Mouse (Mus musculus): Measurements from ENCODE around the gene Zc3h10. TPM values are rescaled to one million over a fixed set of nuclear protein-coding genes. Genes with fewer than 3 reads are reported as not detected.

The Zc3h10 gene
- polyA plus RNA-seq, 1 experiment: 22.4 TPM

GRCm38 (mm10) chr10:128515044-128515443 is 32.5 kb downstream of the Zc3h10 start:
- TF ChIP-seq POLR2A (IDR thresholded peaks at IDR 0.05; ENCODE audit: insufficient read depth, low read length) (no peak), EP300 (IDR thresholded peaks at IDR 0.05; ENCODE audit: insufficient read depth, low read depth, low read length) (no peak), CTCF (IDR thresholded peaks at IDR 0.05; ENCODE audit: low read depth, low read length) (no peak)
- no peak overlapping the region for H3K4me3 ChIP-seq (ENCODE audit: low read depth, low read length)
- peaks cover 6% of the 10 kb centered on the region for H3K36me3 ChIP-seq (ENCODE audit: control insufficient read depth, insufficient read depth, low read length, poor library complexity, severe bottlenecking)
- no peak overlapping the region for H3K27ac ChIP-seq (ENCODE audit: insufficient read depth, low read length)
- H3K4me1 ChIP-seq (ENCODE audit: control insufficient read depth, insufficient read depth, low read length): peaks cover 4% of the 10 kb centered on the region
- H3K9ac ChIP-seq (ENCODE audit: low read depth, poor library complexity, severe bottlenecking): no peak overlapping the region
- H3K27me3 ChIP-seq (ENCODE audit: control insufficient read depth, insufficient read depth, low read length, poor library complexity, severe bottlenecking): no peaks in the 10 kb centered on the region
- no peaks in the 10 kb centered on the region for H3K9me3 ChIP-seq (replicated peaks; ENCODE audit: control insufficient read depth, insufficient read depth, low read length, poor library complexity, severe bottlenecking)

DNA sequence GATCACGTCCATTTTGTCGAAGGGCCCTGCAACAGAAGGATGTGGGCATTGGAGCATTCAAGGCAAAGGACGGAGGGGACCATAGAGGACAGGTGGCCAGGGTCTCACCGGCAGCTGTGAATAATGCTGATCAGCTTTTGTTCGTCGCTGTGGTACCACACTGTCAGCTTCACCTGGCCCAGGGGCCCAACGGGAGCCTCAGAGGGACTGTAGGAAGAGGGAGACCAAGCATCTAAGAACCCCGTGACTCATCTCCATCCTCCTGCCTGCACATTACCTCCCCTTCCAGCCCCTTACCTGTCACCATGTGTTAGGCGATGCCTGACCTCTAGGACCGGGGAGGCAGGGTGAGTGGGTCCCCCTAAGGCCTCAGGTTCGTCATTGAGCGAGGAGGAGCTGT is 35.8 kb downstream of the Zc3h10 start:
- no peaks in the 10 kb centered on the region for H3K9me3 ChIP-seq (replicated peaks; ENCODE audit: control insufficient read depth, insufficient read depth, low read length, poor library complexity, severe bottlenecking)
- no peak overlapping the region for H3K27ac ChIP-seq (ENCODE audit: insufficient read depth, low read length)
- no peak for TF ChIP-seq CTCF (IDR thresholded peaks at IDR 0.05; ENCODE audit: low read depth, low read length)
- no peak for TF ChIP-seq POLR2A (IDR thresholded peaks at IDR 0.05; ENCODE audit: insufficient read depth, low read length)
- no peak for TF ChIP-seq EP300 (IDR thresholded peaks at IDR 0.05; ENCODE audit: insufficient read depth, low read depth, low read length)
- no peak overlapping the region for H3K4me3 ChIP-seq (ENCODE audit: low read depth, low read length)
- no peak overlapping the region for H3K9ac ChIP-seq (ENCODE audit: low read depth, poor library complexity, severe bottlenecking)
- peaks cover 6% of the 10 kb centered on the region for H3K36me3 ChIP-seq (ENCODE audit: control insufficient read depth, insufficient read depth, low read length, poor library complexity, severe bottlenecking)
- peaks cover 4% of the 10 kb centered on the region for H3K4me1 ChIP-seq (ENCODE audit: control insufficient read depth, insufficient read depth, low read length)
- H3K27me3 ChIP-seq (ENCODE audit: control insufficient read depth, insufficient read depth, low read length, poor library complexity, severe bottlenecking): no peaks in the 10 kb centered on the region

- Histone ChIP-seq H3K9me3 (replicated peaks; ENCODE audit: control insufficient read depth, insufficient read depth, low read length, poor library complexity, severe bottlenecking) (no peaks in the 10 kb centered on the region), H3K27ac (ENCODE audit: insufficient read depth, low read length) (no peak overlapping the region), H3K36me3 (ENCODE audit: control insufficient read depth, insufficient read depth, low read length, poor library complexity, severe bottlenecking) (peaks cover 6% of the 10 kb centered on the region), H3K27me3 (ENCODE audit: control insufficient read depth, insufficient read depth, low read length, poor library complexity, severe bottlenecking) (no peaks in the 10 kb centered on the region), H3K9ac (ENCODE audit: low read depth, poor library complexity, severe bottlenecking) (no peak overlapping the region), H3K4me1 (ENCODE audit: control insufficient read depth, insufficient read depth, low read length) (peaks cover 4% of the 10 kb centered on the region), H3K4me3 (ENCODE audit: low read depth, low read length) (no peak overlapping the region)
- TF ChIP-seq CTCF (IDR thresholded peaks at IDR 0.05; ENCODE audit: low read depth, low read length) (no peak), POLR2A (IDR thresholded peaks at IDR 0.05; ENCODE audit: insufficient read depth, low read length) (no peak)
Observed at GRCm38 (mm10) chr10:128511189-128511588, 36.4 kb downstream of the Zc3h10 start.

- Histone ChIP-seq H3K27me3 (ENCODE audit: control insufficient read depth, insufficient read depth, low read length, poor library complexity, severe bottlenecking) (no peaks in the 10 kb centered on the region), H3K4me1 (ENCODE audit: control insufficient read depth, insufficient read depth, low read length) (no peaks in the 10 kb centered on the region), H3K36me3 (ENCODE audit: control insufficient read depth, insufficient read depth, low read length, poor library complexity, severe bottlenecking) (peaks cover 6% of the 10 kb centered on the region), H3K9me3 (replicated peaks; ENCODE audit: control insufficient read depth, insufficient read depth, low read length, poor library complexity, severe bottlenecking) (no peaks in the 10 kb centered on the region), H3K27ac (ENCODE audit: insufficient read depth, low read length) (no peak overlapping the region), H3K4me3 (ENCODE audit: low read depth, low read length) (no peak overlapping the region), H3K9ac (ENCODE audit: low read depth, poor library complexity, severe bottlenecking) (no peak overlapping the region)
- TF ChIP-seq CTCF (IDR thresholded peaks at IDR 0.05; ENCODE audit: low read depth, low read length): no peak
- no peak for TF ChIP-seq EP300 (IDR thresholded peaks at IDR 0.05; ENCODE audit: insufficient read depth, low read depth, low read length)
- no peak for TF ChIP-seq POLR2A (IDR thresholded peaks at IDR 0.05; ENCODE audit: insufficient read depth, low read length)
Observed at GRCm38 (mm10) chr10:128510301-128510700, 37.3 kb downstream of the Zc3h10 start.

DNA sequence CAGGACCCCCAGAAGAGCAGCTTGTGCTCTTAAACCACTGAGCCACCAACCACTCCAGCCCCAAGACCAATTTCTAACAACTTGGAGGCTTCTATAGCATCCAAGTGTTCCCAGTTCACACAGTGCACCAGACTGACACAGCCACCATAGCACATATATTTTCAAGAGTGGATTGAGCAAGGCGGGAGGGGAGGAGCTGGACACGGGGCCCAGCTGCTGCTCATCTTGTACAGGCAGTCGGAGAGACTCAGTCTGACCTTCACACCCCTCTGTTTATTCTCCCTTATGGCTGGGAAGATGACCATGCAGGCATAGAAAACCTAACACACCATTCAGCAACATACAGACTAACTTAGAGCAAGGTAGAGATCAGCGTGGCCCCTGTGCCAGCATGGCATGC is 37.7 kb downstream of the Zc3h10 start:
- Histone ChIP-seq H3K9ac (ENCODE audit: low read depth, poor library complexity, severe bottlenecking) (no peak overlapping the region), H3K4me3 (ENCODE audit: low read depth, low read length) (no peak overlapping the region), H3K36me3 (ENCODE audit: control insufficient read depth, insufficient read depth, low read length, poor library complexity, severe bottlenecking) (peaks cover 6% of the 10 kb centered on the region), H3K4me1 (ENCODE audit: control insufficient read depth, insufficient read depth, low read length) (no peaks in the 10 kb centered on the region), H3K27me3 (ENCODE audit: control insufficient read depth, insufficient read depth, low read length, poor library complexity, severe bottlenecking) (no peaks in the 10 kb centered on the region), H3K27ac (ENCODE audit: insufficient read depth, low read length) (no peak overlapping the region), H3K9me3 (replicated peaks; ENCODE audit: control insufficient read depth, insufficient read depth, low read length, poor library complexity, severe bottlenecking) (no peaks in the 10 kb centered on the region)
- TF ChIP-seq POLR2A (IDR thresholded peaks at IDR 0.05; ENCODE audit: insufficient read depth, low read length) (no peak), CTCF (IDR thresholded peaks at IDR 0.05; ENCODE audit: low read depth, low read length) (no peak), EP300 (IDR thresholded peaks at IDR 0.05; ENCODE audit: insufficient read depth, low read depth, low read length) (no peak)

- Histone ChIP-seq H3K27me3 (ENCODE audit: control insufficient read depth, insufficient read depth, low read length, poor library complexity, severe bottlenecking) (no peaks in the 10 kb centered on the region), H3K9me3 (replicated peaks; ENCODE audit: control insufficient read depth, insufficient read depth, low read length, poor library complexity, severe bottlenecking) (no peaks in the 10 kb centered on the region), H3K36me3 (ENCODE audit: control insufficient read depth, insufficient read depth, low read length, poor library complexity, severe bottlenecking) (peaks cover 6% of the 10 kb centered on the region), H3K4me1 (ENCODE audit: control insufficient read depth, insufficient read depth, low read length) (no peaks in the 10 kb centered on the region), H3K27ac (ENCODE audit: insufficient read depth, low read length) (no peak overlapping the region), H3K4me3 (ENCODE audit: low read depth, low read length) (peak overlapping the region; percentile 6; the same call in 1 of the 2 replicates), H3K9ac (ENCODE audit: low read depth, poor library complexity, severe bottlenecking) (no peak overlapping the region)
- TF ChIP-seq POLR2A (IDR thresholded peaks at IDR 0.05; ENCODE audit: insufficient read depth, low read length) (no peak), EP300 (IDR thresholded peaks at IDR 0.05; ENCODE audit: insufficient read depth, low read depth, low read length) (no peak)
Observed at GRCm38 (mm10) chr10:128509203-128509602, 38.4 kb downstream of the Zc3h10 start.
